Comparison of ENCODE assay signal across 18 mouse cellular contexts in genomic region chr14:62898061-62898460, GRCm38 (mm10).
"Had no signal": no experiment of that assay in that cellular context is flagged by ENCODE, and none has a peak within 500 bp of the region (broad histone marks: within the 10 kb centered on the region; RNA-seq: fewer than 3 reads in every experiment).

No protein-coding gene starts in this region.

- H3K4me3 ChIP-seq: liver, embryonic 15.5 days; lung, embryonic 15.5 days; megakaryocyte, embryonic 14.5 days; midbrain, embryonic 13.5 days; neural tube, embryonic 12.5 days; stomach, embryonic 15.5 days had no signal

- H3K9ac ChIP-seq: liver, embryonic 15.5 days; liver, postnatal 0 days; lung, embryonic 15.5 days; midbrain, embryonic 13.5 days; neural tube, embryonic 12.5 days; stomach, embryonic 15.5 days had no signal

- H3K36me3 ChIP-seq: liver, embryonic 15.5 days; lung, embryonic 15.5 days; midbrain, embryonic 13.5 days; neural tube, embryonic 12.5 days; stomach, embryonic 15.5 days had no signal

- H3K4me1 ChIP-seq: lung, embryonic 15.5 days; stomach, embryonic 15.5 days had no signal

- H3K27ac ChIP-seq: liver, embryonic 15.5 days; lung, embryonic 15.5 days; macrophage; midbrain, embryonic 13.5 days; neural tube, embryonic 12.5 days; stomach, embryonic 15.5 days; stomach, postnatal 0 days had no signal

- DNase-seq: liver, postnatal 0 days; lung, adult 2 months; lung, postnatal 14 days; lung, postnatal 36 days; right cerebral cortex, postnatal 14 days; thymus, adult 2 months; thymus, postnatal 25 days; thymus, postnatal 4 days had no signal

- H3K4me2 ChIP-seq: liver, embryonic 15.5 days; lung, embryonic 15.5 days; midbrain, embryonic 11.5 days; midbrain, embryonic 13.5 days; neural tube, embryonic 12.5 days; stomach, embryonic 15.5 days had no signal

- H3K27me3 ChIP-seq: liver, embryonic 15.5 days; lung, embryonic 15.5 days; megakaryocyte, embryonic 14.5 days; midbrain, embryonic 13.5 days; neural tube, embryonic 12.5 days; stomach, embryonic 15.5 days had no signal

- ATAC-seq: liver, postnatal 0 days; lung, postnatal 0 days; midbrain, embryonic 13.5 days had no signal

- H3K9me3 ChIP-seq: liver, embryonic 15.5 days; lung, embryonic 15.5 days; megakaryocyte, embryonic 14.5 days; midbrain, embryonic 13.5 days; neural tube, embryonic 12.5 days; stomach, embryonic 15.5 days had no signal
